Mouse (Mus musculus) ES-E14 (cell line): ENCODE measurements at regions not wholly inside any gene's neighbourhood (a gene's known extent, or its start where the extent isn't known, plus 50 kb on each side); places are given as distances from the start of the nearest gene placed in this dataset.

ENCODE experiments used
- DNase-seq: peaks from one replicate; pipeline ENCODE4 v3.0.0-alpha.2; 2013; ENCODE audit warnings: low read depth, low spot score
- H3K27ac ChIP-seq: 2 replicates; pipeline ENCODE4 v1.5.1; 2012; ENCODE audit warnings: low read depth, mild to moderate bottlenecking, low read length, moderate library complexity, mixed read lengths; ENCODE audit not compliant: poor library complexity, insufficient read depth, severe bottlenecking
- H3K36me3 ChIP-seq: 2 replicates; pipeline ENCODE4 v1.6.1; 2012; ENCODE audit warnings: mild to moderate bottlenecking, low read length, moderate library complexity, mixed read lengths; ENCODE audit not compliant: control insufficient read depth, poor library complexity, insufficient read depth, severe bottlenecking
- H3K4me1 ChIP-seq, 2 experiments: fragments of 150-350 bp in 1 of 2; sonication (generic) in 1 of 2; 2 replicates each; pipeline ENCODE4 v1.6.1; 2012; ENCODE audit warnings: low read length in 2 of 2, mild to moderate bottlenecking in 1 of 2, mixed read lengths in 1 of 2; ENCODE audit not compliant: control insufficient read depth in 2 of 2, insufficient read depth in 2 of 2, poor library complexity in 1 of 2
- H3K4me3 ChIP-seq, 2 experiments: fragments of 150-350 bp in 1 of 2; sonication (generic) in 1 of 2; 2 replicates each; pipeline ENCODE4 v1.5.1; 2012; ENCODE audit warnings: low read length in 2 of 2, low read depth in 1 of 2, mild to moderate bottlenecking in 1 of 2, mixed read lengths in 1 of 2; ENCODE audit not compliant: insufficient read depth in 1 of 2, poor library complexity in 1 of 2, severe bottlenecking in 1 of 2
- H3K9ac ChIP-seq: 2 replicates; pipeline ENCODE4 v1.6.1; 2012; ENCODE audit warnings: low read depth, mild to moderate bottlenecking, low read length, mixed read lengths; ENCODE audit not compliant: poor library complexity, insufficient read depth, severe bottlenecking
- H3K9me3 ChIP-seq: fragments of 150-350 bp; sonication (generic); 2 replicates; pipeline ENCODE4 v1.6.1; 2012; ENCODE audit warnings: low read depth, mild to moderate bottlenecking, low read length; ENCODE audit not compliant: control insufficient read depth, insufficient read depth
- CHD2 ChIP-seq: IDR thresholded peaks from 2 replicates; pipeline ENCODE4 v1.6.1; 2014; ENCODE audit warnings: mild to moderate bottlenecking, low read depth, low read length, inconsistent platforms
- HCFC1 ChIP-seq: IDR thresholded peaks from 2 replicates; pipeline ENCODE4 v1.6.1; 2012; ENCODE audit warnings: low read length, inconsistent platforms, borderline replicate concordance; ENCODE audit not compliant: insufficient read depth
- MAFK ChIP-seq: IDR thresholded peaks from 2 replicates; pipeline ENCODE4 v1.6.1; 2014; ENCODE audit warnings: mild to moderate bottlenecking, low read depth, low read length, inconsistent platforms; ENCODE audit not compliant: insufficient read depth
- ZC3H11A ChIP-seq: IDR thresholded peaks from 2 replicates; pipeline ENCODE4 v1.6.1; 2012; ENCODE audit warnings: low read depth, mild to moderate bottlenecking, inconsistent platforms, low read length, borderline replicate concordance
- ZNF384 ChIP-seq: IDR thresholded peaks from 2 replicates; pipeline ENCODE4 v1.6.1; 2012; ENCODE audit warnings: low read depth, low read length, inconsistent platforms
- in situ Hi-C, 2 experiments: fragments of 600-800 bp; cut with MboI; formaldehyde crosslinking; loops; one replicate each; pipeline ENCODE4 v1.15.1; 2025; ENCODE audit warnings: low sequenced_read_pairs in 2 of 2, inconsistent platforms in 1 of 2; ENCODE audit not compliant: unreplicated experiment in 2 of 2

DNA sequence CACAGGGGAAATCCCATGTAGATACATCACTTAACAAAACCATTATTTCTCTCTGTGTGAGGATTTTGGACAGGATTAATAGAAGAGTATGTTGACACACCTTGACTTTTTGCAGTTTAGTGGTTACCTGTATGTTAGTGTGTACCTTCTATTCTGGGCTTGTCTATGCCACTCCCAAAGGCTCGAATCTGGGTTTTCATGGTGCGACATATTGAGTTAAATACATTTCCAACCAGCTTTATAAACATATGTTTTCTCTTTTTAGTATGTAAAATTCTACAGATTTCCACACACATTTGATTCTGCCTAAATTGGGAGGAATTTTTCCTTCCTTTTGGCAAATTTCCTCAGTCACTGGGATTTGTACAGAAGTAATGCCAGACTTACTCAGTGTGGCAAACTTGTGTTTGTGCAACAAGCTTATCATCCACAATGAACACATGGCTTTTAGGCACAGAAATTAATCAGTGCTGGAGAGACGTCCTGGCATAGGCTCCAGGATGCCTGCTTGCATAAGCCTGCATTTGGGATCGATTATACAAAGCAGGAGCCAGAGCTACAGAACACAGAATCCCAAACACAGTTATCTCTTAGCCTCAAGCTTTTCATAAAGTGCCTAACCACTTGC is 204.3 kb downstream of the Ptn start:
- Histone ChIP-seq H3K9me3 (no peaks in the 10 kb centered on the region), H3K27ac (no peak overlapping the region), H3K36me3 (no peaks in the 10 kb centered on the region), H3K9ac (no peak overlapping the region), H3K4me1 (no peaks in the 10 kb centered on the region), H3K4me3 (no peak overlapping the region)
- in situ Hi-C loops = no loop called here
- TF ChIP-seq ZNF384 (no peak), MAFK (no peak), CHD2 (no peak), HCFC1 (no peak), ZC3H11A (no peak)
- no peak for DNase-seq

- Histone ChIP-seq H3K4me3 (no peak overlapping the region), H3K36me3 (no peaks in the 10 kb centered on the region), H3K9ac (no peak overlapping the region), H3K27ac (no peak overlapping the region), H3K4me1 (no peaks in the 10 kb centered on the region), H3K9me3 (no peaks in the 10 kb centered on the region)
- in situ Hi-C loops = no loop called here
- TF ChIP-seq ZC3H11A = no peak
- no peak for TF ChIP-seq MAFK
- TF ChIP-seq HCFC1 = no peak
- TF ChIP-seq CHD2 = no peak
- no peak for TF ChIP-seq ZNF384
- DNase-seq = no peak
Observed at GRCm38 (mm10) chr6:36604802-36605201, 205.2 kb downstream of the Ptn start.

DNA sequence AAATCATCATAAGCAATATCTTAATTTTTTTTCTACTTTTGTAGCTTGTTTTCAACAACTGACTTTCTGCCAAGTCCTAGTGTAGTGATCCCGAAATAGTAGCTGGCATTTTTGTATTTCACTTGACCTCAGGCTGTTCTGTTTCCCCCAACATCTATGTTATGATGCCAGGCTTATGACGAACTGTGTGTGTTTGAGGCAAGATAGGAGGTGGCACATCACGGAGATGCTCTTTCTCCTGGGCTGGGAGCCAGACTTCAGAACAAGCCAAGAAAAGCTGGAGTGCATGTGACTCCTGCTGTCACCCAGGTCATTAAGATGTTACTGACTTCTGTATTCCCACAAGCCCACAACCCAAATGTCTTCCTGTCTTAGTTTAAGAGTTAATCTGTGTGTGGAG is 208.7 kb downstream of the Chrm2 start:
- no peaks in the 10 kb centered on the region for H3K9me3 ChIP-seq
- H3K9ac ChIP-seq = no peak overlapping the region
- TF ChIP-seq ZNF384 (no peak), CHD2 (no peak), HCFC1 (no peak), ZC3H11A (no peak), MAFK (no peak)
- no peak overlapping the region for H3K4me3 ChIP-seq
- in situ Hi-C loops = no loop called here
- H3K27ac ChIP-seq = no peak overlapping the region
- DNase-seq = no peak
- no peaks in the 10 kb centered on the region for H3K4me1 ChIP-seq
- no peaks in the 10 kb centered on the region for H3K36me3 ChIP-seq

DNA sequence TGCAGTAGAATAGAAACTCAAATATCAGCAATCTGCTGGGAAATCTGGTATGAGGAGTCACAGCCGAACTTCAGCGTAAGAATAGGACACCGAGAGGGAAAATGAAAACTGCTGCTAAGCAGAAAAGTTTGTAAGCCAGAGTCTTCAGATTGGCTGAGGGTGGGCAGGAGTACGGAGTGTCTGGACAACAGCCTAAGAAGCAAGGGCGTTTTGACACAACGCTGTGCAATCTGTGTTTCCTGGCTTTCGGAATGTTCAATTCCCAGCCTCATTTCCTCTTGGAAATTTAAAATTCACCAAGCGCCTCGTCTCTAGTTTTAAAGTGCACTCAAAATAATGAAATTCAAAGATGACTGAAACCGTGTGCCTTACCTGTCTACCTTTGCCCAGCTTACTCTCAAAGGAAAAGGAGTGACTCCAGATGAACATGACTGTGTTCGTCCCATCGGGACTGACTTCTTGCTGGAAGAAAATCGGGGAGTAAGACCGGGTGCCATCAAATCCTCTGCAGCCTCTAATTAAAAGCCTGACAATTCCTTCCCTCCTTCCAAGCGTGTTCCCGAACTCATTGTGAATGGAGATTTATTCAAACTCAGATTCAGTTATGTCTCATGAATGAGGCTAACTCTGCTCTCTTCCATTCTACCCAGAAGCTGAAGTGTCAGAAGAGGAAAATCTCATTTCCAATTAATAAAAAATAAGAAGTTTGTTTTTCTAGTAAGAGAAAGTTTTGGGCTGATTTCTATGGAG is 203.2 kb downstream of the Chrm2 start:
- Histone ChIP-seq H3K4me3 (no peak overlapping the region), H3K4me1 (no peaks in the 10 kb centered on the region), H3K36me3 (no peaks in the 10 kb centered on the region), H3K9ac (no peak overlapping the region), H3K9me3 (no peaks in the 10 kb centered on the region), H3K27ac (no peak overlapping the region)
- no peak for DNase-seq
- in situ Hi-C loops = no loop called here
- no peak for TF ChIP-seq CHD2

GRCm38 (mm10) chr6:36581043-36581442 is 193.2 kb downstream of the Chrm2 start:
- DNase-seq = no peak
- H3K4me1 ChIP-seq = no peaks in the 10 kb centered on the region
- H3K4me3 ChIP-seq = no peak overlapping the region
- TF ChIP-seq MAFK = no peak
- H3K36me3 ChIP-seq = no peaks in the 10 kb centered on the region
- H3K9ac ChIP-seq = no peak overlapping the region
- no peaks in the 10 kb centered on the region for H3K9me3 ChIP-seq
- in situ Hi-C loops = no loop called here
- H3K27ac ChIP-seq = no peak overlapping the region
